Mouse (Mus musculus): ENCODE data around the gene Actl6a. TPM values are rescaled to one million over a fixed set of nuclear protein-coding genes. Genes with fewer than 3 reads are reported as not detected.

The Actl6a gene
- polyA plus RNA-seq, 1 experiment from 2014 or later: 155 TPM

DNA sequence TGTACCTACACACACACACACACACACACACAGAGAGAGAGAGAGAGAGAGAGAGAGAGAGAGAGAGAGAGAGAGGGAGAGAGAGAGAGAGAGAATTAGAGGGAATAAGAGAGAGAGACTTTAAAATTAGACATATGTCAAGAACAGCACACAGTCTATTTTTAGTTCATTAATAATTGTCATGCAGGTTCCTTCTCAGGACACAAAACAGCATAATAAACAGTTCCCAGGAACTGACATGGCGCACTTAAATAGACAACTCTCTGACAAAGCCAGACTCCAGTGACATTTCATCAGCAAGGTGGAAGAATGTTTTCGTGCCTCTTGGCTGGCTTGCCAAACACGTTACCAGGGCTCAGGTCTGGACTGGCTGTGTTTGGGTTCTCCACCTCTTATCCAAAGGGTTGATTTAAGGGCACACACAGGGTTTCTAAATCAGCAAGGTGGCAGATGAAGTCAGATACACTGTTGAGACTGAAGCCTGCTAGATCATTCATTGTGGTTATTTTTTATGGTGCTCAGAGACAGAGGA lies 48.4 kb downstream of the Actl6a start:
- H3K9ac ChIP-seq (ENCODE audit: low read length): no peak overlapping the region
- H3K4me2 ChIP-seq (ENCODE audit: low read depth, low read length): no peak overlapping the region
- H3K4me3 ChIP-seq (ENCODE audit: low read length): no peak overlapping the region
- no peaks in the 10 kb centered on the region for H3K27me3 ChIP-seq (ENCODE audit: control insufficient read depth, insufficient read depth, low read depth, low read length)
- no peaks in the 10 kb centered on the region for H3K4me1 ChIP-seq (replicated peaks; ENCODE audit: control insufficient read depth, insufficient read depth, low read length)
- no peaks in the 10 kb centered on the region for H3K9me3 ChIP-seq (ENCODE audit: control insufficient read depth, low read length)
- H3K36me3 ChIP-seq (ENCODE audit: control insufficient read depth, insufficient read depth, low read length): peaks cover 21% of the 10 kb centered on the region
- 82% methylated on average over 3 of the region's 3 CpGs for WGBS
- no peak overlapping the region for H3K27ac ChIP-seq (ENCODE audit: low read length)
- ATAC-seq (ENCODE audit: low read depth): no peak

DNA sequence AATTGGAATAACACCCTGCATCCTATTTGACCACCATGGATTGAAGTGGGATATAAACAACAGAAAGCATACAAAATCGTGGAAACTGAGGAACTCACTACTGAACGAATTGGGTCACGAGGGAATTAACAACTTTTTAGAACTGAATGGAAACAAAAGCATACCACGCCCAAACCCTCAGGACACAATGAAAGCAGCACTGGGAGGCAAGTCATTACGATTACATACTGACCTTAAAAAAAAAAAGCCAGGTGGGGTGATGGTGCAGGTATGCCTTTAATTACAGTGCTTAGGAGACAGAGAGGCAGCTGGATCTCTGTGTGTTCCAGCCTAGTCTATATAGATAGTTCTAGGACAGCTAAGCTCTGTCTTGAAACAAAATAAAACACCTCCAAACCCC lies 53.1 kb downstream of the Actl6a start:
- Histone ChIP-seq H3K27ac (ENCODE audit: low read length) (no peak overlapping the region), H3K27me3 (ENCODE audit: control insufficient read depth, insufficient read depth, low read depth, low read length) (no peaks in the 10 kb centered on the region), H3K4me1 (replicated peaks; ENCODE audit: control insufficient read depth, insufficient read depth, low read length) (no peaks in the 10 kb centered on the region), H3K36me3 (ENCODE audit: control insufficient read depth, insufficient read depth, low read length) (no peaks in the 10 kb centered on the region), H3K9me3 (ENCODE audit: control insufficient read depth, low read length) (no peaks in the 10 kb centered on the region), H3K4me2 (ENCODE audit: low read depth, low read length) (no peak overlapping the region), H3K9ac (ENCODE audit: low read length) (no peak overlapping the region), H3K4me3 (ENCODE audit: low read length) (no peak overlapping the region)
- WGBS: 74% methylated on average over 5 of the region's 5 CpGs
- ATAC-seq (ENCODE audit: low read depth): no peak

DNA sequence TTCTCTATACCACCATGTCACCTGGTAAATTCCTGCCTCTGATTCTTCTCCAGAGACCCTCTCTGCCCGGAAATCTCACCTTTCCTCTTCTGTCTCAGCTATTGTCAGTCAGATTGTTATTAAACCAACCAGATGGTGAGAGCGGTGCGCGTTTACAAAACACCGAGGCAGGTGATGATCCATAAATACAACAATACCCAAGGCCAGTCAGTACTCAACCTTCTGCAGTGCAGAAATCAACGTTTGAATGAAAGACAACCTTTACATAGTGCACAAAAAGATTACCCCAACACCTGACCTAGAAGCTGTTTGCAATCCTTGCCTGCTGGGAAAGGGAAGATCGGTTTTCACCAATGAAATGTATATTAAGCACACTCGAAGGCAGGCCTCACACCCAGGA lies 56.9 kb downstream of the Actl6a start:
- no peak overlapping the region for H3K27ac ChIP-seq (ENCODE audit: low read length)
- no peak overlapping the region for H3K4me3 ChIP-seq (ENCODE audit: low read length)
- H3K4me2 ChIP-seq (ENCODE audit: low read depth, low read length): no peak overlapping the region
- no peak overlapping the region for H3K9ac ChIP-seq (ENCODE audit: low read length)
- no peak for ATAC-seq (ENCODE audit: low read depth)
- no peaks in the 10 kb centered on the region for H3K27me3 ChIP-seq (ENCODE audit: control insufficient read depth, insufficient read depth, low read depth, low read length)
- 58% methylated on average over 8 of the region's 8 CpGs for WGBS
- no peaks in the 10 kb centered on the region for H3K4me1 ChIP-seq (replicated peaks; ENCODE audit: control insufficient read depth, insufficient read depth, low read length)
- no peaks in the 10 kb centered on the region for H3K36me3 ChIP-seq (ENCODE audit: control insufficient read depth, insufficient read depth, low read length)
- H3K9me3 ChIP-seq (ENCODE audit: control insufficient read depth, low read length): no peaks in the 10 kb centered on the region

DNA sequence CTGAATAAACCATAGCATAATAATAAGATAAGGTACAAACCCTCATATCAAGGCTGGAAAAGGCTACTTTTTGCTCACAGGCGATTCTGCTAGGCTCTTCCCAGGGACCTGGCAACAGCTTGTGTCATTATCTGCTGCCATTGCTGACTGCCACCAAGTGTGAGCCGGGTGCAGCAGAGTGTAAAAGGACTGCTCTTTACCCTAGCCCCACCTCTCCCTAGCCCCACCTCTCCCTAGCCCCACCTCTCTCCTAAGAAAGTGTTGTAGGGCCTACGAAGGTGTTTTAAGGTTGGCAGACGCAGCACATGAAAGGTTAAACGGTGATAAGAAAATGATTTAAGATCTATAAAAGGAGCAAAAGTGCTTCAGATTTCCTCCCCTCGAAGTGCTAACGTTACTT lies 57.8 kb downstream of the Actl6a start:
- ATAC-seq (ENCODE audit: low read depth): no peak
- H3K4me2 ChIP-seq (ENCODE audit: low read depth, low read length): no peak overlapping the region
- H3K4me3 ChIP-seq (ENCODE audit: low read length): no peak overlapping the region
- no peak overlapping the region for H3K9ac ChIP-seq (ENCODE audit: low read length)
- WGBS: 36% methylated on average over 7 of the region's 7 CpGs
- H3K27ac ChIP-seq (ENCODE audit: low read length): no peak overlapping the region
- H3K27me3 ChIP-seq (ENCODE audit: control insufficient read depth, insufficient read depth, low read depth, low read length): no peaks in the 10 kb centered on the region
- no peaks in the 10 kb centered on the region for H3K4me1 ChIP-seq (replicated peaks; ENCODE audit: control insufficient read depth, insufficient read depth, low read length)
- H3K36me3 ChIP-seq (ENCODE audit: control insufficient read depth, insufficient read depth, low read length): no peaks in the 10 kb centered on the region
- no peaks in the 10 kb centered on the region for H3K9me3 ChIP-seq (ENCODE audit: control insufficient read depth, low read length)

DNA sequence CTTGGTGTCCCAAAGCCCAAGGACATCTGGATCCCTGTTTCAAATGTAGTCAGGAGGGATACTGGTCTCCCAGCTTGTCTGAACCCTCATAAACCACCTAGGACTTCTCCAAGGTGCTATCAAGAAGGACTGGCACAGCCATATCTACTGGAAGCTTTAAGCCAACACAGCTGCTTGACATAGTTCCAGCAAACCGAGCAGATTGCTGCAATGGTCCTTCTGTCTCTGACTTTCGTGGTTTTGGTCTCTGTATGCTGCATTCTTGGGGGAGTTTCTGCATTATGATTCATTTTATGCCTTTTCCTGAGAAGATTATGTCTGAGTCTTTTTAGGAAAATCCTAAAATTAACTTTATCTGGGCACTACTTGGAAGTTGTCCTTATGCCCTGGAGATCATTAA lies 64.7 kb downstream of the Actl6a start:
- ATAC-seq (ENCODE audit: low read depth): no peak
- WGBS: 61% methylated on average over 2 of the region's 2 CpGs

More for the DNA sequence above, 64.7 kb downstream of the Actl6a start:
- Histone ChIP-seq H3K9ac (ENCODE audit: low read length) (no peak overlapping the region), H3K9me3 (ENCODE audit: control insufficient read depth, low read length) (no peaks in the 10 kb centered on the region), H3K27me3 (ENCODE audit: control insufficient read depth, insufficient read depth, low read depth, low read length) (no peaks in the 10 kb centered on the region), H3K4me1 (replicated peaks; ENCODE audit: control insufficient read depth, insufficient read depth, low read length) (no peaks in the 10 kb centered on the region), H3K27ac (ENCODE audit: low read length) (no peak overlapping the region), H3K36me3 (ENCODE audit: control insufficient read depth, insufficient read depth, low read length) (no peaks in the 10 kb centered on the region), H3K4me2 (ENCODE audit: low read depth, low read length) (no peak overlapping the region), H3K4me3 (ENCODE audit: low read length) (no peak overlapping the region)

Other genes starting within 250 kb of the Actl6a start
- gene Kcnmb3, start 214.1 kb upstream of the Actl6a start, polyA plus RNA-seq (2015; fragmentation: Nextera tagmentation; extraction: Ambion mirVana): 0.09 and 0.13 TPM in 2 replicates
- gene Zfp639, start 196.0 kb upstream of the Actl6a start, polyA plus RNA-seq (2015; fragmentation: Nextera tagmentation; extraction: Ambion mirVana): 36.1 and 37.0 TPM in 2 replicates
- gene Mfn1, start 176.8 kb upstream of the Actl6a start, polyA plus RNA-seq (2015; fragmentation: Nextera tagmentation; extraction: Ambion mirVana): 23.8 and 32.2 TPM in 2 replicates
- gene Gnb4, start 89.7 kb upstream of the Actl6a start, polyA plus RNA-seq (2015; fragmentation: Nextera tagmentation; extraction: Ambion mirVana): 83.1 and 89.1 TPM in 2 replicates
- gene Ndufb5, start 30.7 kb downstream of the Actl6a start, polyA plus RNA-seq (2015; fragmentation: Nextera tagmentation; extraction: Ambion mirVana): 303 and 310 TPM in 2 replicates
- 28.3 and 28.9 TPM in 2 replicates for gene Mrpl47, start 31.3 kb downstream of the Actl6a start, polyA plus RNA-seq (2015; fragmentation: Nextera tagmentation; extraction: Ambion mirVana)
- gene Usp13, start 111.2 kb downstream of the Actl6a start, polyA plus RNA-seq (2015; fragmentation: Nextera tagmentation; extraction: Ambion mirVana): 7.0 and 7.2 TPM in 2 replicates